Comparison of ENCODE assay signal across 9 mouse cellular contexts in the genomic region with DNA sequence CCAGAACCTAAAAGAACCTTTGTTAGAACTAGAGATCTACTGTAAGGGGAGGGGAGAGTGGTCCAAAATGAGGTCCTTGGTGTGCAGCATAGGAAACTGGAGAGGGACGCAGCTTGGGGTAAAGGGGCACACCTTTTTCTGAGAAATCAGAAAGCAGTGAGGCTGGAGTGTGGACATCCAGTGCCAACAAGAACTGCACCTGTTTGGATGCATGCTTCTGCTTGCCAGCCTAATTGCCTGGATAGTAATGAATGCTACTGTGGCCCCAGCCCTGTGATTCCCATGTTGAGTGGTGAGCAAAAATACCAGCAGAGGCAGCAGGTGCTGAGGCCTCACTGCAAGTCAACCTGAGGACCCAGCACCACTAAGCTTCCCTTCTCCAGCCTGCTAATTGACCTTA. TPM values are rescaled to one million over a fixed set of nuclear protein-coding genes. Genes with fewer than 3 reads are reported as not detected.
DNase-seq lines count a peak whose midpoint lies in the region; ATAC-seq and TF ChIP-seq lines count a peak whose summit lies in the region.
"Had no signal": no experiment of that assay in that cellular context is flagged by ENCODE, and none has a peak within 500 bp of the region (broad histone marks: within the 10 kb centered on the region; RNA-seq: fewer than 3 reads in every experiment).

No protein-coding gene starts in this region.

- H3K4me1 ChIP-seq in heart, embryonic 15.5 days (replicated peaks) = peaks cover 6% of the 10 kb centered on the region; the same call in 1 of the 2 replicates
- no peaks in the 10 kb centered on the region for H3K4me1 ChIP-seq in embryonic facial prominence, embryonic 14.5 days (ENCODE audit: control insufficient read depth, insufficient read depth, low read length)
- H3K4me1 ChIP-seq in kidney, embryonic 16.5 days (ENCODE audit: insufficient read depth, low read length) = peaks cover 5% of the 10 kb centered on the region; the same call in 1 of the 2 replicates
- H3K4me1 ChIP-seq in midbrain, postnatal 0 days (ENCODE audit: insufficient read depth, low read length) = peaks cover 2% of the 10 kb centered on the region

- H3K4me2 ChIP-seq in heart, embryonic 15.5 days = peak overlapping the region; percentile 86
- H3K4me2 ChIP-seq in embryonic facial prominence, embryonic 14.5 days (ENCODE audit: low read depth, low read length) = peak overlapping the region; percentile 87
- peak overlapping the region; percentile 89 for H3K4me2 ChIP-seq in kidney, embryonic 16.5 days (replicated peaks; ENCODE audit: low read depth, low read length)
- H3K4me2 ChIP-seq in midbrain, postnatal 0 days (ENCODE audit: low read depth, low read length, poor library complexity, severe bottlenecking) = peak overlapping the region; percentile 87

- peak overlapping the region; percentile 68 for H3K9ac ChIP-seq in heart, embryonic 15.5 days
- peak overlapping the region; percentile 69; the same call in 1 of the 2 replicates for H3K9ac ChIP-seq in embryonic facial prominence, embryonic 14.5 days (ENCODE audit: low read depth, low read length)
- peak overlapping the region; percentile 72 for H3K9ac ChIP-seq in kidney, embryonic 16.5 days (replicated peaks; ENCODE audit: low read length)
- H3K9ac ChIP-seq in midbrain, postnatal 0 days (replicated peaks; ENCODE audit: low read length, poor library complexity, severe bottlenecking) = peak overlapping the region; percentile 81

- peaks cover 4% of the 10 kb centered on the region; the same call in 1 of the 2 replicates for H3K27me3 ChIP-seq in heart, embryonic 15.5 days
- H3K27me3 ChIP-seq in embryonic facial prominence, embryonic 14.5 days (replicated peaks; ENCODE audit: control insufficient read depth, insufficient read depth, low read length) = peaks cover 21% of the 10 kb centered on the region
- peaks cover 13% of the 10 kb centered on the region; the same call in 1 of the 2 replicates for H3K27me3 ChIP-seq in kidney, embryonic 16.5 days (ENCODE audit: insufficient read depth, low read length)
- no peaks in the 10 kb centered on the region for H3K27me3 ChIP-seq in midbrain, postnatal 0 days (ENCODE audit: insufficient read depth, low read length)

- no peak for ATAC-seq in heart, embryonic 15.5 days (replicated peaks; ENCODE audit: insufficient number of reproducible peaks, insufficient read depth, low FRiP score, low read depth)
- ATAC-seq in embryonic facial prominence, embryonic 14.5 days (ENCODE audit: low read depth) = peak; percentile 55; the same call in 1 of the 2 replicates
- ATAC-seq in kidney, embryonic 16.5 days (ENCODE audit: low FRiP score, low TSS enrichment) = peak; percentile 32; the same call in 1 of the 2 replicates
- peak; percentile 9 for ATAC-seq in midbrain, postnatal 0 days (ENCODE audit: low FRiP score)
- ATAC-seq: CD4-positive, CD25-positive, alpha-beta regulatory T cell, adult 4 months had no signal

- no peak for DNase-seq in heart, postnatal 14 days
- DNase-seq in embryonic facial prominence, embryonic 14.5 days (ENCODE audit: low spot score) = no peak
- no peak for DNase-seq in midbrain, postnatal 0 days (ENCODE audit: low spot score)
- no peak for DNase-seq in spleen, postnatal 10 days (ENCODE audit: low spot score in 2 of 2)
- no peak for DNase-seq in right cerebral cortex, postnatal 4 days
- DNase-seq in urinary bladder, postnatal 36 days (ENCODE audit: low spot score in 2 of 2) = no peak

- no peaks in the 10 kb centered on the region for H3K36me3 ChIP-seq in heart, embryonic 15.5 days
- H3K36me3 ChIP-seq in embryonic facial prominence, embryonic 14.5 days (ENCODE audit: control insufficient read depth, insufficient read depth, low read length) = no peaks in the 10 kb centered on the region
- no peaks in the 10 kb centered on the region for H3K36me3 ChIP-seq in kidney, embryonic 16.5 days (ENCODE audit: insufficient read depth, low read length)
- H3K36me3 ChIP-seq in midbrain, postnatal 0 days (ENCODE audit: insufficient read depth, low read length) = no peaks in the 10 kb centered on the region

- no peak overlapping the region for H3K27ac ChIP-seq in heart, embryonic 15.5 days
- no peak overlapping the region for H3K27ac ChIP-seq in embryonic facial prominence, embryonic 14.5 days (replicated peaks; ENCODE audit: low read depth, low read length)
- peak overlapping the region; percentile 43; the same call in 1 of the 2 replicates for H3K27ac ChIP-seq in kidney, embryonic 16.5 days (ENCODE audit: low read length)
- no peak overlapping the region for H3K27ac ChIP-seq in midbrain, postnatal 0 days (ENCODE audit: low read depth, low read length)

- WGBS in heart, embryonic 15.5 days = 35% methylated on average over 1 of the region's 1 CpGs
- 33% methylated on average over 1 of the region's 1 CpGs for WGBS in embryonic facial prominence, embryonic 14.5 days
- WGBS in kidney, embryonic 16.5 days = 35% methylated on average over 1 of the region's 1 CpGs
- 42% methylated on average over 1 of the region's 1 CpGs for WGBS in midbrain, postnatal 0 days

- no peak for TF ChIP-seq CTCF in midbrain, postnatal 0 days (IDR thresholded peaks at IDR 0.05)

- peak overlapping the region; percentile 75 for H3K4me3 ChIP-seq in heart, embryonic 15.5 days
- peak overlapping the region; percentile 67 for H3K4me3 ChIP-seq in embryonic facial prominence, embryonic 14.5 days (ENCODE audit: low read depth, low read length)
- peak overlapping the region; percentile 75 for H3K4me3 ChIP-seq in kidney, embryonic 16.5 days (ENCODE audit: low read length)
- H3K4me3 ChIP-seq in midbrain, postnatal 0 days (ENCODE audit: low read depth, low read length) = peak overlapping the region; percentile 85

- H3K9me3 ChIP-seq in heart, embryonic 15.5 days (replicated peaks) = no peaks in the 10 kb centered on the region
- H3K9me3 ChIP-seq in embryonic facial prominence, embryonic 14.5 days (ENCODE audit: control insufficient read depth, low read length) = no peaks in the 10 kb centered on the region
- no peaks in the 10 kb centered on the region for H3K9me3 ChIP-seq in kidney, embryonic 16.5 days (ENCODE audit: low read length)
- H3K9me3 ChIP-seq in midbrain, postnatal 0 days (ENCODE audit: low read length) = no peaks in the 10 kb centered on the region

- intact Hi-C loops in heart, postnatal 14 days (cut with DNase I) = no loop called here

RNA-seq across cellular contexts. Expression of a gene that starts 0.5 kb away (rescaled TPM):
- 31.1 and 42.5 TPM in 2 replicates for polyA plus RNA-seq in heart, embryonic 15.5 days (2015; fragmentation: Nextera tagmentation; extraction: Ambion mirVana)
- total RNA-seq in heart, postnatal 14 days (2021) = 10 to 100 TPM; 20.0 to 20.5 TPM
- polyA plus RNA-seq in embryonic facial prominence, embryonic 14.5 days (2014; fragmentation: Nextera tagmentation; extraction: Ambion mirVana) = 54.6 and 62.0 TPM in 2 replicates
- polyA plus RNA-seq in kidney, embryonic 16.5 days (2015; fragmentation: Nextera tagmentation; extraction: Ambion mirVana) = 7.5 and 7.6 TPM in 2 replicates
- 24.5 and 29.0 TPM in 2 replicates for total RNA-seq in midbrain, postnatal 0 days (2014; rRNA removed)
- 14.2 and 17.2 TPM in 2 replicates for polyA plus RNA-seq in midbrain, postnatal 0 days (2015; fragmentation: Nextera tagmentation; extraction: Ambion mirVana)
